ENCODE assay signal across 8 mouse cellular contexts in genomic region chr9:104306734-104307133, GRCm38 (mm10). TPM values are rescaled to one million over a fixed set of nuclear protein-coding genes. Genes with fewer than 3 reads are reported as not detected.
DNase-seq lines count a peak whose midpoint lies in the region; ATAC-seq and TF ChIP-seq lines count a peak whose summit lies in the region.

No protein-coding gene starts in this region.

- no peak overlapping the region for H3K4me3 ChIP-seq in midbrain, embryonic 11.5 days (ENCODE audit: low read depth, low read length)
- H3K4me3 ChIP-seq in midbrain, embryonic 16.5 days (ENCODE audit: low read depth, low read length) = no peak overlapping the region
- no peak overlapping the region for H3K4me3 ChIP-seq in liver, embryonic 13.5 days (replicated peaks)

- TF ChIP-seq CTCF in brain, embryonic 14.5 days (IDR thresholded peaks at IDR 0.05; ENCODE audit: borderline replicate concordance, extremely low read depth, insufficient read depth, insufficient read length) = peak; percentile 87

- H3K9ac ChIP-seq in midbrain, embryonic 11.5 days (ENCODE audit: low read length) = no peak overlapping the region
- H3K9ac ChIP-seq in midbrain, embryonic 16.5 days (ENCODE audit: low read depth, low read length) = no peak overlapping the region
- no peak overlapping the region for H3K9ac ChIP-seq in liver, embryonic 13.5 days

- ATAC-seq in midbrain, embryonic 11.5 days (ENCODE audit: low FRiP score) = no peak
- ATAC-seq in midbrain, embryonic 16.5 days = no peak
- ATAC-seq in liver, embryonic 13.5 days (ENCODE audit: low read depth) = no peak

- 17% methylated on average over 6 of the region's 6 CpGs for WGBS in midbrain, embryonic 11.5 days
- WGBS in midbrain, embryonic 16.5 days = 12% methylated on average over 6 of the region's 6 CpGs
- 12% methylated on average over 6 of the region's 6 CpGs for WGBS in liver, embryonic 13.5 days (ENCODE audit: insufficient replicate concordance)

- no peaks in the 10 kb centered on the region for H3K9me3 ChIP-seq in midbrain, embryonic 11.5 days (ENCODE audit: control insufficient read depth, low read length)
- no peaks in the 10 kb centered on the region for H3K9me3 ChIP-seq in midbrain, embryonic 16.5 days (replicated peaks; ENCODE audit: control insufficient read depth, low read length, poor library complexity, severe bottlenecking)
- no peaks in the 10 kb centered on the region for H3K9me3 ChIP-seq in liver, embryonic 13.5 days (replicated peaks)

- no peaks in the 10 kb centered on the region for H3K4me1 ChIP-seq in midbrain, embryonic 11.5 days (ENCODE audit: control insufficient read depth, insufficient read depth, low read length)
- no peaks in the 10 kb centered on the region for H3K4me1 ChIP-seq in midbrain, embryonic 16.5 days (ENCODE audit: control insufficient read depth, insufficient read depth, low read length)
- no peaks in the 10 kb centered on the region for H3K4me1 ChIP-seq in liver, embryonic 13.5 days (replicated peaks)

- no peak overlapping the region for H3K27ac ChIP-seq in midbrain, embryonic 11.5 days (ENCODE audit: low read depth, low read length)
- H3K27ac ChIP-seq in midbrain, embryonic 16.5 days (ENCODE audit: low read length) = no peak overlapping the region
- H3K27ac ChIP-seq in liver, embryonic 13.5 days = no peak overlapping the region

- no peak for TF ChIP-seq POLR2A in brain, embryonic 14.5 days (IDR thresholded peaks at IDR 0.05; ENCODE audit: borderline replicate concordance, extremely low read depth, insufficient read depth, insufficient read length, poor library complexity, severe bottlenecking)

- H3K36me3 ChIP-seq in midbrain, embryonic 11.5 days (ENCODE audit: control insufficient read depth, insufficient read depth, low read length) = no peaks in the 10 kb centered on the region
- no peaks in the 10 kb centered on the region for H3K36me3 ChIP-seq in midbrain, embryonic 16.5 days (ENCODE audit: control insufficient read depth, insufficient read depth, low read length)
- no peaks in the 10 kb centered on the region for H3K36me3 ChIP-seq in liver, embryonic 13.5 days

- peak; percentile 97 for DNase-seq in midbrain, embryonic 11.5 days (ENCODE audit: low spot score, missing footprints)
- DNase-seq in brain, embryonic 14.5 days (ENCODE audit: low read depth) = peak; percentile 77
- peak; percentile 78 for DNase-seq in forelimb bud, embryonic 11.5 days (ENCODE audit: low read depth, low spot score)
- DNase-seq in kidney, postnatal 10 days = peak; percentile 86
- DNase-seq in liver, embryonic 13.5 days = peak; percentile 25
- DNase-seq in right cerebral cortex, adult 2 months (ENCODE audit: low spot score in 2 of 2) = peak; percentile 90 to 92
- DNase-seq in urinary bladder, postnatal 10 days (ENCODE audit: low spot score) = peak; percentile 30

- H3K27me3 ChIP-seq in midbrain, embryonic 11.5 days (ENCODE audit: control insufficient read depth, insufficient read depth, low read length) = no peaks in the 10 kb centered on the region
- no peaks in the 10 kb centered on the region for H3K27me3 ChIP-seq in midbrain, embryonic 16.5 days (ENCODE audit: control insufficient read depth, insufficient read depth, low read depth, low read length)
- H3K27me3 ChIP-seq in liver, embryonic 13.5 days = no peaks in the 10 kb centered on the region

- H3K4me2 ChIP-seq in midbrain, embryonic 11.5 days = no peak overlapping the region
- H3K4me2 ChIP-seq in midbrain, embryonic 16.5 days (ENCODE audit: low read length) = no peak overlapping the region
- no peak overlapping the region for H3K4me2 ChIP-seq in liver, embryonic 13.5 days

RNA-seq across cellular contexts. Expression of gene Acpp, which starts 30.8 kb away (rescaled TPM):
- 0.11 TPM in 1 of 2 replicates, not detected in the other for polyA plus RNA-seq in midbrain, embryonic 11.5 days (2014; fragmentation: Nextera tagmentation; extraction: Ambion mirVana)
- polyA plus RNA-seq in midbrain, embryonic 16.5 days (2015; fragmentation: Nextera tagmentation; extraction: Ambion mirVana) = 0.34 and 0.55 TPM in 2 replicates
- polyA plus RNA-seq in brain, embryonic 14.5 days (2012; rRNA removed) = 0.23 and 0.40 TPM in 2 replicates
- 0.07 and 0.14 TPM in 2 replicates for polyA plus RNA-seq in liver, embryonic 13.5 days (2015; fragmentation: Nextera tagmentation; extraction: Ambion mirVana)

RNA-seq across cellular contexts. Expression of gene Dnajc13, which starts 44.0 kb away (rescaled TPM):
- 22.9 and 25.8 TPM in 2 replicates for polyA plus RNA-seq in midbrain, embryonic 11.5 days (2014; fragmentation: Nextera tagmentation; extraction: Ambion mirVana)
- polyA plus RNA-seq in midbrain, embryonic 16.5 days (2015; fragmentation: Nextera tagmentation; extraction: Ambion mirVana) = 20.0 and 21.0 TPM in 2 replicates
- polyA plus RNA-seq in brain, embryonic 14.5 days (2012; rRNA removed) = 86.3 and 96.1 TPM in 2 replicates
- 6.4 and 7.9 TPM in 2 replicates for polyA plus RNA-seq in liver, embryonic 13.5 days (2015; fragmentation: Nextera tagmentation; extraction: Ambion mirVana)

Comparison
In these comparisons a context has a peak if more than half of its experiments do, and no peak if none do; other contexts are left out.
1. DNase-seq: peak in every context shown above with its lines; median percentile 97 in midbrain, embryonic 11.5 days; 91 in right cerebral cortex, adult 2 months; 86 in kidney, postnatal 10 days; 78 in forelimb bud, embryonic 11.5 days; 77 in brain, embryonic 14.5 days; 30 in urinary bladder, postnatal 10 days; 25 in liver, embryonic 13.5 days.